Mouse (Mus musculus) stomach, postnatal 0 days (tissue): ENCODE measurements around the gene Susd6.

Source experiments
- CTCF ChIP-seq: IDR thresholded peaks from 2 replicates; pipeline ENCODE4 v1.5.1; 2016; ENCODE audit warnings: antibody characterized with exemption, low read depth, mild to moderate bottlenecking, moderate library complexity
- EP300 ChIP-seq: optimal IDR thresholded peaks from 2 replicates; pipeline ENCODE3; 2016; ENCODE audit warnings: antibody characterized with exemption

GRCm38 (mm10) chr12:80785597-80785996, 4.7 kb upstream of the Susd6 start:
- TF ChIP-seq CTCF (no peak), EP300 (no peak)
